Mouse (Mus musculus) lung, postnatal 10 days (tissue): ENCODE data around the gene Nkapl.

ENCODE experiments used
- DNase-seq: peaks from one replicate; pipeline ENCODE4 v3.0.0; 2021

Gene Nkapl

GRCm38 (mm10) chr13:21427631-21428030 is 40.7 kb downstream of the Nkapl start:
- no peak for DNase-seq

- DNase-seq = no peak
These were observed 45.0 kb downstream of the Nkapl start for GRCm38 (mm10) chr13:21423301-21423700.

- DNase-seq = no peak
These were observed 49.4 kb downstream of the Nkapl start for GRCm38 (mm10) chr13:21418865-21419264.

GRCm38 (mm10) chr13:21417298-21418010 is 50.9 kb downstream of the Nkapl start:
- DNase-seq = no peak
